Mouse (Mus musculus) retina, postnatal 7 days (tissue): ENCODE data around the gene Usp17lb.
"Not testable (repeated sequence)": the region's sequence is repeated elsewhere in the genome, so short reads cannot be mapped to it uniquely, and the experiment has no call there.

Source experiments
- DNase-seq: peaks from one replicate; pipeline ENCODE4 v3.0.0-alpha.2; 2012; ENCODE audit warnings: low read depth, low spot score

Gene Usp17lb

GRCm38 (mm10) chr7:104842503-104842902 is at the start of gene Usp17lb:
Gene Usp17lb, minus strand, starts transcription at chr7:104842603.
- no peak for DNase-seq

- DNase-seq, result no peak
Measured at GRCm38 (mm10) chr7:104877731-104878130, 35.3 kb upstream of the Usp17lb start, which contains the start of gene Olfr665. Gene Olfr665, plus strand, starts transcription at chr7:104878031.

DNA sequence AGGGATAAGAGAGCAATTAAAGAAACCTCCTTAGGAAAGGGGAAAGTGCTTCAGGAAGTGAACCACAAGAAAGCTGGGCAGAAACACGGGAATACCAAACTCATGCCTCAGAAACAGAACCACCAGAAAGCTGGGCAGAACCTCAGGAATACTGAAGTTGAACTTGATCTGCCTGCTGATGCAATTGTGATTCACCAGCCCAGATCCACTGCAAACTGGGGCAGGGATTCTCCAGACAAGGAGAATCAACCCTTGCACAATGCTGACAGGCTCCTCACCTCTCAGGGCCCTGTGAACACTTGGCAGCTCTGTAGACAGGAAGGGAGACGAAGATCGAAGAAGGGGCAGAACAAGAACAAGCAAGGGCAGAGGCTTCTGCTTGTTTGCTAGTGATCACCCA is 19.0 kb upstream of the Usp17lb start:
- DNase-seq, result no peak

GRCm38 (mm10) chr7:104857683-104858082 is 15.3 kb upstream of the Usp17lb start:
- no peak for DNase-seq

DNA sequence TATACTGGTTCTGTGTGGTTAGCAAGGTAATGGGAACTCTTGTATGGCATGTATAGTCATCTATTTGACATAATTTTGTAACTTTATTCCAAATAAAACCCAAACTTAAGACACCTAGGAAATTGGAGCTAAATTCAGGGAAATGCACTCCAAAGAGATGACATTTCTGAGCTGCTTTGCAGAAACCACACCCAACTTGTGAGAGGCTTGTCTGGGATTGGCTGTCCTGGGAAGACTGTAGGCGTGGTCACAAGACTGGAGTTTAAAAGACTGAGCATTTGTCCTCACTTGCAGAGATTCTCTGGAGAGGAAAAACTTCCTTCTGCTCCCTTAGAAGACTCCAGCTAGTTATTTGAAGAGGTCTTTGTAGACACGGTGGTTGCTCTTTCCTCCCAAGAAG is 14.3 kb upstream of the Usp17lb start, which contains the start of gene Usp17la:
Gene Usp17la (plus strand): TSS at position 301 of the 400 bp plus-strand sequence.
- not testable (repeated sequence) for DNase-seq

DNA sequence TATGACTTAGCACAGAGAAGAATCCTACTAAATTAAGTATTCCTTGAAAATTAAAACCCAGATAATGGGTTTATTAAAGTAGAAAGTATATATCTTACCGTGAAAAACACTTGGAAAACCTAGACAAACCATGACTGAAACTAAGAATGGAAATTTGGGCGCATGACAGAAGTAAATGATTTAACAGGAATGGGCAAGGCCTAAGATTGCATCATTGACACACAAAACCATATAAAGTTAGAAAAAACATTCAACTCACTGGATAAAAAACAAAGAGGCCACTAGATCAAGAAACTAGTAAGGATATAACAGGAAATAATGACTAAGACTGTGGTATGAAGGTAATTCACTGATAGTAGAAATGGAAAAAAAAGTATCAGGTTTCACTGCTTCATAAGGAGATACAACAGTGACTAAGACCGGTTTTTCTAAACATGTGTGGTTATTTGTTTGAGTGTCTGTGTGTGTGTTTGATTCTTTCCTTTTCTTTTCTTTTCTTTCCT is 12.9 kb upstream of the Usp17lb start:
- no peak for DNase-seq

DNA sequence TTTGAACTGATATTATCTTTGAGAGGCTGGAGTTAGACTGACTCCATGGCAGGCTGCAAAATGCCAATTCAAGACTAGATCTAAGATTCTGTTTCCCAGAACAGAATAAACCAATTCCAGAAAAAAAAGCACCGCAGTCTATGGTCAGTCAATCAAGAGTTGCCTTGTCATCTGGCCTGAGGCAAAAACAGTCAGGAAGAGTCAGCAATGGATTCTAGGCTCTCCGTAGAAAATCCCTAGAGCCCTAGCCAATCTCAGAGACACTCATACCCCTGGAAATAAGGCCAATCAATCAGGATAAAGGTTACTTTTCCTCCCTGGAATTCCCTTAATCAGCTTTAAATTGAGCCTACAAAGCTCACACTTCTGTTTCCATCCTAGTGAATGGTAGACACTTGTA is 9.1 kb upstream of the Usp17lb start:
- not testable (repeated sequence) for DNase-seq

DNA sequence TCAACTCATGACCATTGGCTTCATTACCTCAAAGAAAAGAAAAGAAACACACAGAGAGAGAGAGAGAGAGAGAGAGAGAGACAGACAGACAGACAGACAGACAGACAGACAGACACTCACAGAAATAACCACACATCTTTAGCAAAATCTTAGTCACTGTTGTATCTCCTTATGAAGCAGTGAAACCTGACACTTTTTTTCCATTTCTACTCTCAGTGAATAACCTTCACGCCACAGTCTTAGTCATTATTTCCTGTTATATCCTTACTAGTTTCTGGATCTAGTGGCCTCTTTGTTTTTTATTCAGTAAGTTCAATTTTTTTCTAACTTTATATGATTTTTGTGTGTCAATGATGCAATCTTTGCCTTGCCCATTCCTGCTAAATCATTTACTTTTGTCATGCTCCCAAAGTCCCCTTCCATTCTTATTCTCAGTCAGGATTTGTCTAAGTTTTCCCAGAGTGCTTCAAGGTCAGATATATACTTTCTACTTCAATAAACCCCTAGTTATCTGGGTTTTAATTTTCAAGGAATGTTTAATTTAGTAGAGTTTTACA is 1.4 kb upstream of the Usp17lb start:
- DNase-seq, result no peak

- not testable (repeated sequence) for DNase-seq
Measured at GRCm38 (mm10) chr7:104810335-104810734, 32.1 kb downstream of the Usp17lb start.

DNA sequence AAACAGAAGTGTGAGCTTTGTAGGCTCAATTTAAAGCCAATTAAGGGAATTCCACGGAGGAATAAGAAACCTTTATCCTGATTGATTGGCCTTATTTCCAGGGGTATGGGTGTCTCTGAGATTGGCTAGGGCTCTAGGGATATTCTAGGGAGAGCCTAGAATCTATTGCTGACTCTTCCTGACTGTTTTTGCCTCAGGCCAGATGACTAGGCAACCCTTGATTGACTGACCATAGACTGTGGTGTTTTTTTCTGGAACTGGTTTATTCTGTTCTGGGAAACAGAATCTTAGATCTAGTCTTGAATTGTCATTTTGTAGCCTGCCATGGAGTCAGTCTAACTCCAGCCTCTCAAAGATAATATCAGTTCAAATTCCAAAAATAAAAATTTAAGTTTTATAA is 51.6 kb downstream of the Usp17lb start:
- no peak for DNase-seq
